Mouse (Mus musculus): Measurements from ENCODE around the gene Kdf1. TPM values are rescaled to one million over a fixed set of nuclear protein-coding genes. Genes with fewer than 3 reads are reported as not detected.

Kdf1 gene
- polyA plus RNA-seq, 1 experiment from 2014 or later: 50.6 TPM

DNA sequence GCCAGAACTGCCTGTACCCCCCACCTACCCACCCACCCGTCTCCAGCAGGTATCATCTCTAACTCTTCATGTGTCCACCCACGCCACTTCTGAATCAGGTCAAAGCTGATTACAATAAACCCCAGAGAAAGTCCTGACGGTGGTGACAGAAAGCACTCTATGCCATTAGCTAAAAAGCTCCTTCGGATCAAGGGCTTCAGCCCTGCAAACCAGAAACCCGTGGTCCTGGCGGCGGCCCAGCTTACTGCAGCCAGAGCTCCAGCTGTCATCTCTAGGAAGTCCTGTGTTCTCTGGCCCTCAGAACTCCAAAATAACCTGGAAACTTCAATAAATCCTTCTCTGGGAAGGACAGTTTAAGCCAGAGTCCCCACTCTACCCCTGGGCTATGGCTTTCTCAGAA lies 23.1 kb upstream of the Kdf1 start:
- WGBS: 37% methylated on average over 7 of the region's 7 CpGs
- no peak overlapping the region for H3K27ac ChIP-seq (ENCODE audit: low read depth, low read length)
- no peak for ATAC-seq
- 0 out of 2 replicates have a peak, but pooled peaks cover 3% of the 10 kb centered on the region for H3K4me1 ChIP-seq (replicated peaks; ENCODE audit: control insufficient read depth, insufficient read depth, low read length)
- H3K9ac ChIP-seq (ENCODE audit: low read depth, low read length): no peak overlapping the region
- H3K27me3 ChIP-seq (replicated peaks; ENCODE audit: control insufficient read depth, insufficient read depth, low read length): peaks cover 54% of the 10 kb centered on the region
- TF ChIP-seq CTCF (IDR thresholded peaks at IDR 0.05; ENCODE audit: low read depth): no peak
- no peak overlapping the region for H3K4me3 ChIP-seq (ENCODE audit: low read depth, low read length)
- H3K36me3 ChIP-seq (ENCODE audit: control insufficient read depth, insufficient read depth): no peaks in the 10 kb centered on the region
- H3K4me2 ChIP-seq (replicated peaks; ENCODE audit: low read depth): no peak overlapping the region
- H3K9me3 ChIP-seq (ENCODE audit: control insufficient read depth): no peaks in the 10 kb centered on the region

- Histone ChIP-seq H3K4me3 (ENCODE audit: low read depth, low read length) (no peak overlapping the region), H3K27me3 (replicated peaks; ENCODE audit: control insufficient read depth, insufficient read depth, low read length) (peaks cover 65% of the 10 kb centered on the region), H3K27ac (ENCODE audit: low read depth, low read length) (no peak overlapping the region), H3K4me2 (replicated peaks; ENCODE audit: low read depth) (no peak overlapping the region), H3K4me1 (replicated peaks; ENCODE audit: control insufficient read depth, insufficient read depth, low read length) (0 out of 2 replicates have a peak, but pooled peaks cover 3% of the 10 kb centered on the region), H3K9me3 (ENCODE audit: control insufficient read depth) (no peaks in the 10 kb centered on the region), H3K9ac (ENCODE audit: low read depth, low read length) (no peak overlapping the region), H3K36me3 (ENCODE audit: control insufficient read depth, insufficient read depth) (no peaks in the 10 kb centered on the region)
- TF ChIP-seq CTCF (IDR thresholded peaks at IDR 0.05; ENCODE audit: low read depth): no peak
- ATAC-seq: no peak
- 23% methylated on average over 6 of the region's 6 CpGs for WGBS
These were observed 21.9 kb upstream of the Kdf1 start for GRCm38 (mm10) chr4:133496738-133497445.

DNA sequence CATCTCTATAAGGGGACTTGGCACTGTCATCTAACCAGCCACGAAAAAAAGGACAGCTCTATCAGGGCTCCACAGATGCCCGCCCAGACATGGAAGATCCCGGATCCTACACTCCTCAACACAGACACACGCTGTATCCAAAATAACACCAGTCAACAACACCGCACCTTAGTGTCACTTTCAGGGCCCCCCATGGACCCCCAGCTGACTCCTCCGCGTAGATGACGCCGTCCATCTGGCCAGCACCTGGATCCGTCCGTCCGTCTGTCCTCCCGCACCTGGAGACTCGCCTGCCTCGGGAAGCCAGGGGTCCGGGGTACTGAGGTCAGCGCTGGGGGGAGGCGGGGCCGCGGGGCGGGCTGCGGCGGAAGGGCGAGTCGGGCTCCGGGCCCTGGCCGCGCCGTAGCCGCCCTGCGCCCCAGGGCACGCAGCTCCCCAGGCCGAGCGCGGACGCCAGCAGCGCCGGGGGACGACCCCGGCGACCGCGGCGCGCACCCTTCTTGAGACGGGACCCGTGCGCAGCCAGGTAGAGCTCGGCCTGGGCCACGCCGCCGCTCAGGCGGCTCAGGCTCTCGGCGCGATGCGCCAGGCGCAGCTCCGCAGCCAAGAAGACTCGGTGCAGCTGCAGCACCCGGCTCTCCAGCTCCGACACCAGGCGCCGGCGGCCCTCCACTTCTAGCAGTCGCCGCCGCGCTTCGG lies 21.2 kb upstream of the Kdf1 start:
- Histone ChIP-seq H3K36me3 (ENCODE audit: control insufficient read depth, insufficient read depth) (no peaks in the 10 kb centered on the region), H3K4me1 (replicated peaks; ENCODE audit: control insufficient read depth, insufficient read depth, low read length) (0 out of 2 replicates have a peak, but pooled peaks cover 3% of the 10 kb centered on the region), H3K9me3 (ENCODE audit: control insufficient read depth) (no peaks in the 10 kb centered on the region), H3K4me3 (ENCODE audit: low read depth, low read length) (peak overlapping the region; percentile 56), H3K4me2 (replicated peaks; ENCODE audit: low read depth) (peak overlapping the region; percentile 93), H3K27ac (ENCODE audit: low read depth, low read length) (no peak overlapping the region), H3K9ac (ENCODE audit: low read depth, low read length) (peak overlapping the region; percentile 27), H3K27me3 (replicated peaks; ENCODE audit: control insufficient read depth, insufficient read depth, low read length) (peaks cover 65% of the 10 kb centered on the region)
- ATAC-seq: no peak
- TF ChIP-seq CTCF (IDR thresholded peaks at IDR 0.05; ENCODE audit: low read depth): no peak
- under 1% methylated on average over 59 of the region's 70 CpGs for WGBS

- Histone ChIP-seq H3K9me3 (ENCODE audit: control insufficient read depth) (no peaks in the 10 kb centered on the region), H3K4me1 (replicated peaks; ENCODE audit: control insufficient read depth, insufficient read depth, low read length) (0 out of 2 replicates have a peak, but pooled peaks cover 3% of the 10 kb centered on the region), H3K9ac (ENCODE audit: low read depth, low read length) (peak within 1 kb of the TSS; percentile 27), H3K4me2 (replicated peaks; ENCODE audit: low read depth) (peak within 1 kb of the TSS; percentile 93), H3K36me3 (ENCODE audit: control insufficient read depth, insufficient read depth) (no peaks in the 10 kb centered on the region), H3K4me3 (ENCODE audit: low read depth, low read length) (peak within 1 kb of the TSS; percentile 56), H3K27me3 (replicated peaks; ENCODE audit: control insufficient read depth, insufficient read depth, low read length) (peaks cover 69% of the 10 kb centered on the region), H3K27ac (ENCODE audit: low read depth, low read length) (no peak within 1 kb of the TSS)
- no peak for TF ChIP-seq CTCF (IDR thresholded peaks at IDR 0.05; ENCODE audit: low read depth)
- ATAC-seq: peak; percentile 50; the same call in 1 of the 2 replicates
- WGBS: under 1% methylated on average over 42 of the region's 53 CpGs
These were observed 20.5 kb upstream of the Kdf1 start, which contains the start of gene Trnp1 for GRCm38 (mm10) chr4:133498160-133498724. TSS of gene Trnp1 (minus strand) at chr4:133498550.

DNA sequence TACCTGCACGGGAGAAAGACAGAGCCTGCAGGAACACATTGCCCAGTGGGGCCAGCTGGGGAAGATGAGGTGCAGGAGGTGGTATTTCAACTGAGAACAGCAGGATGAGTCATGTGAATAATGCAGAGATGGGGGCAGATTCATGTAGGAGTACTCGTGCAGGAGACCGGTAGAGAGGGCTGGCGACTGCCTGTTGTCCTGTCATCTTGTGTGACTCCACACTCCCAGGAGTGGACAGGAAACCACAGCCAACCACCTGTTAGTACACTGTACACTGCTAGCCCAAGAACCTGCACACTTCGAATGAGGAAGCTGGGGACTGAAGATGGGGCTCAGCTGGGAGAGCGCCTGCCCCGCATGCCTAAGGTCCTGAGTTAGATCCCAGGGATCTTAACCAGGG lies 17.2 kb upstream of the Kdf1 start:
- no peak overlapping the region for H3K9ac ChIP-seq (ENCODE audit: low read depth, low read length)
- no peak overlapping the region for H3K4me3 ChIP-seq (ENCODE audit: low read depth, low read length)
- H3K27me3 ChIP-seq (replicated peaks; ENCODE audit: control insufficient read depth, insufficient read depth, low read length): peaks cover 61% of the 10 kb centered on the region
- ATAC-seq: no peak
- no peaks in the 10 kb centered on the region for H3K36me3 ChIP-seq (ENCODE audit: control insufficient read depth, insufficient read depth)
- H3K4me2 ChIP-seq (replicated peaks; ENCODE audit: low read depth): no peak overlapping the region
- 52% methylated on average over 7 of the region's 7 CpGs for WGBS
- no peaks in the 10 kb centered on the region for H3K9me3 ChIP-seq (ENCODE audit: control insufficient read depth)
- no peak overlapping the region for H3K27ac ChIP-seq (ENCODE audit: low read depth, low read length)
- no peak for TF ChIP-seq CTCF (IDR thresholded peaks at IDR 0.05; ENCODE audit: low read depth)
- no peaks in the 10 kb centered on the region for H3K4me1 ChIP-seq (replicated peaks; ENCODE audit: control insufficient read depth, insufficient read depth, low read length)

GRCm38 (mm10) chr4:133504300-133504699 lies 14.5 kb upstream of the Kdf1 start:
- no peak for TF ChIP-seq CTCF (IDR thresholded peaks at IDR 0.05; ENCODE audit: low read depth)
- Histone ChIP-seq H3K4me2 (replicated peaks; ENCODE audit: low read depth) (no peak overlapping the region), H3K36me3 (ENCODE audit: control insufficient read depth, insufficient read depth) (no peaks in the 10 kb centered on the region), H3K9ac (ENCODE audit: low read depth, low read length) (no peak overlapping the region), H3K9me3 (ENCODE audit: control insufficient read depth) (no peaks in the 10 kb centered on the region), H3K27me3 (replicated peaks; ENCODE audit: control insufficient read depth, insufficient read depth, low read length) (peaks cover 34% of the 10 kb centered on the region), H3K4me1 (replicated peaks; ENCODE audit: control insufficient read depth, insufficient read depth, low read length) (no peaks in the 10 kb centered on the region), H3K27ac (ENCODE audit: low read depth, low read length) (no peak overlapping the region), H3K4me3 (ENCODE audit: low read depth, low read length) (no peak overlapping the region)
- ATAC-seq: no peak
- WGBS: 46% methylated on average over 5 of the region's 5 CpGs

Data from intestine, postnatal 0 days (tissue).